Mouse (Mus musculus): ENCODE data around the gene Gpa33. TPM values are rescaled to one million over a fixed set of nuclear protein-coding genes. Genes with fewer than 3 reads are reported as not detected.

Gpa33 gene
- total and polyA plus RNA-seq, 2 experiments from 2014 or later, result 0.07 to 0.65 TPM

DNA sequence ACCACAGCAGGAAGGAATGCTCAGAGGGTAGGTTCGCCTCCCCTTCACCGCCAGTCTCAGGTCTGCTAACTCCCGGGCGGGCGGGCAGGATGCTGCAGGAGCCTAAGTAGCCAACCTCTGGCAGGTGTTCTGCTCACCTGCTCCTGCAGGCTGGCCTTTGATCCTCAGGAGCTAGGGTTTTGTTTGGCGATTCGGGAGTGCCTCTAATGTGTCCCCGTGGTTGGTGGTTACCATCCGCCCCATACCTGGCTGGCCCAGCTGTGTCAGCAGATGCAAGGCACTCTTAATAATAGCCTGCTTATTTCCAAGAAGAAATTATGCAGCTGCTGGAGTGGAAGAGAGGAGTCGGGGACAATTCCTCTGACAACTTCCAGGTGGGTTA, 25.1 kb downstream of the Gpa33 start:
- H3K27me3 ChIP-seq (ENCODE audit: control insufficient read depth, insufficient read depth, low read length), result peaks cover 24% of the 10 kb centered on the region

DNA sequence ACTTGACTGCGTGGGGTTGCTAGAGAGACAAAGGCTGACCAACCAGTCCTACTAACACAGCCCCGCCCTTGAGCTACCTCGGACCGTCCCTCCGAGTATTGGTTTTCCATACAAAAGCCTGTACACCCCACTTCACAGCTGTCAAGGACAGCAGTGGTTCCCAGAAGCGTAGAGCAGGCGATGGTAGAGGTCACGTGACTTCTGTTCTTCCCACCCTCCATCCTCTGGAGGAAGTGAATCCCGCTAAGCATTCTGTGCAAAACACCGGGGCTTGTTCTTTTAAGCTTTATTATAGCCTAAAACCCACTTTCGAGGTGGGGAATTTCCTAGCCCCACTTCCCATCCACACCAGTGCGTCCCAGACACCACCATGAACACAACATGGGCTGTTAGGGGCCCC, 27.7 kb downstream of the Gpa33 start:
- DNase-seq (ENCODE audit: low spot score) (no peak), ATAC-seq (ENCODE audit: insufficient read depth, low read depth) (no peak)
- peaks cover 29% of the 10 kb centered on the region for H3K27me3 ChIP-seq (ENCODE audit: control insufficient read depth, insufficient read depth, low read length)
- WGBS, result 78% methylated on average over 12 of the region's 12 CpGs
- no peaks in the 10 kb centered on the region for H3K9me3 ChIP-seq (replicated peaks; ENCODE audit: control insufficient read depth, low read length)
- no peak overlapping the region for H3K4me2 ChIP-seq (ENCODE audit: low read depth, low read length)
- no peaks in the 10 kb centered on the region for H3K4me1 ChIP-seq (ENCODE audit: control insufficient read depth, insufficient read depth)
- H3K4me3 ChIP-seq (ENCODE audit: low read depth, low read length), result no peak overlapping the region
- H3K27ac ChIP-seq (ENCODE audit: low read depth), result no peak overlapping the region
- TF ChIP-seq EP300 (IDR thresholded peaks at IDR 0.05; ENCODE audit: low read depth) (no peak), CTCF (IDR thresholded peaks at IDR 0.05; ENCODE audit: low read depth) (no peak)
- H3K36me3 ChIP-seq (replicated peaks; ENCODE audit: control insufficient read depth, insufficient read depth, low read length), result no peaks in the 10 kb centered on the region
- no peak overlapping the region for H3K9ac ChIP-seq (replicated peaks; ENCODE audit: low read depth, low read length)

More for the DNA sequence above, 25.1 kb downstream of the Gpa33 start:
- WGBS, result 18% methylated on average over 10 of the region's 10 CpGs
- no peak overlapping the region for H3K27ac ChIP-seq (ENCODE audit: low read depth)
- H3K4me3 ChIP-seq (ENCODE audit: low read depth, low read length), result no peak overlapping the region
- no peak for TF ChIP-seq CTCF (IDR thresholded peaks at IDR 0.05; ENCODE audit: low read depth)
- TF ChIP-seq EP300 (IDR thresholded peaks at IDR 0.05; ENCODE audit: low read depth), result no peak
- no peaks in the 10 kb centered on the region for H3K4me1 ChIP-seq (ENCODE audit: control insufficient read depth, insufficient read depth)
- DNase-seq (ENCODE audit: low spot score) (no peak), ATAC-seq (ENCODE audit: insufficient read depth, low read depth) (no peak)
- no peaks in the 10 kb centered on the region for H3K9me3 ChIP-seq (replicated peaks; ENCODE audit: control insufficient read depth, low read length)
- no peak overlapping the region for H3K9ac ChIP-seq (replicated peaks; ENCODE audit: low read depth, low read length)
- no peaks in the 10 kb centered on the region for H3K36me3 ChIP-seq (replicated peaks; ENCODE audit: control insufficient read depth, insufficient read depth, low read length)
- no peak overlapping the region for H3K4me2 ChIP-seq (ENCODE audit: low read depth, low read length)

DNA sequence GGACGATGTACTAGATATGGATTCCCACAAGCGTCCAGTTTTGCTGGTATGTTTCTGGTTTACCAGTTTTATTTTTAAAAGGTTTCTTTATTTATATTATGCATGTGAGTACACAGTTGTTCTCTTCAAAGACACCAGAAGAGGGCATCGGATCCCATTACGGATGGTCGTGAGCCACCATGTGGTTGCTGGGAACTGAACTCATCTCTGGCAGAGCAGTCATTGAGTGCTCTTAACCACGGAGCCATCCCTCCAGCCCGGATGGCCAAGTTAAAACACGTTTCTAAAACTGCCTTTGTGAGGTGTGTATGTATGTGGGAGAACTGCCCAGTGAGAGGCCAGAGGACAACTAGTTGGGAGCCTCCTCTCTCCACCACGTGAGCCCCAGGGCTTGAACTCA, 28.6 kb downstream of the Gpa33 start:
- Histone ChIP-seq H3K36me3 (replicated peaks; ENCODE audit: control insufficient read depth, insufficient read depth, low read length) (no peaks in the 10 kb centered on the region), H3K4me3 (ENCODE audit: low read depth, low read length) (no peak overlapping the region), H3K27me3 (ENCODE audit: control insufficient read depth, insufficient read depth, low read length) (peaks cover 33% of the 10 kb centered on the region), H3K9ac (replicated peaks; ENCODE audit: low read depth, low read length) (no peak overlapping the region), H3K9me3 (replicated peaks; ENCODE audit: control insufficient read depth, low read length) (no peaks in the 10 kb centered on the region), H3K4me1 (ENCODE audit: control insufficient read depth, insufficient read depth) (no peaks in the 10 kb centered on the region), H3K27ac (ENCODE audit: low read depth) (no peak overlapping the region), H3K4me2 (ENCODE audit: low read depth, low read length) (no peak overlapping the region)
- ATAC-seq (ENCODE audit: insufficient read depth, low read depth) (no peak), DNase-seq (ENCODE audit: low spot score) (no peak)
- 49% methylated on average over 9 of the region's 9 CpGs for WGBS
- no peak for TF ChIP-seq CTCF (IDR thresholded peaks at IDR 0.05; ENCODE audit: low read depth)
- no peak for TF ChIP-seq EP300 (IDR thresholded peaks at IDR 0.05; ENCODE audit: low read depth)

DNA sequence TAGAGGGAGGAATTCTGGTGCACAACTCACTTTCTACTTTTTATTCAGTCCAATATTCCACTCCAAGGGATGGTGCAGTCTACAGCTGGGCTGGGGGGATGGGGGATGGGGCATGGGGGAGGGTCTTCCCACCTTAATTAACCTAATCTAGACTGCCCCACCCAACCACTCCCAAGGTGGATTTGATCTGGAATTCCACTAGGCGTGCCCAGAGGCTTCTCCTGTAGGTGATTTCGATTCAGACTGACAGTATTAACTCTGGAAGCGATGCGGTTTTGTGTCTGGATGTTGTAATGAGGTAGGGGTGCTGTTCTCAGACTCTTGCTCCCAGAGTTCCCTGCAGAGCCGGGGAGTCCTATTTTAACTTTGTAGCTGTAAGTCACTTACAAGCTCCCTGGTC, 30.1 kb downstream of the Gpa33 start:
- Histone ChIP-seq H3K9me3 (replicated peaks; ENCODE audit: control insufficient read depth, low read length) (no peaks in the 10 kb centered on the region), H3K4me2 (ENCODE audit: low read depth, low read length) (no peak overlapping the region; the same call in 1 of the 2 replicates), H3K36me3 (replicated peaks; ENCODE audit: control insufficient read depth, insufficient read depth, low read length) (no peaks in the 10 kb centered on the region), H3K4me1 (ENCODE audit: control insufficient read depth, insufficient read depth) (no peaks in the 10 kb centered on the region), H3K9ac (replicated peaks; ENCODE audit: low read depth, low read length) (no peak overlapping the region), H3K27ac (ENCODE audit: low read depth) (no peak overlapping the region), H3K4me3 (ENCODE audit: low read depth, low read length) (no peak overlapping the region), H3K27me3 (ENCODE audit: control insufficient read depth, insufficient read depth, low read length) (peaks cover 24% of the 10 kb centered on the region)
- TF ChIP-seq CTCF (IDR thresholded peaks at IDR 0.05; ENCODE audit: low read depth) (no peak), EP300 (IDR thresholded peaks at IDR 0.05; ENCODE audit: low read depth) (no peak)
- no peak for ATAC-seq (ENCODE audit: insufficient read depth, low read depth)
- WGBS, result 43% methylated on average over 5 of the region's 5 CpGs
- no peak for DNase-seq (ENCODE audit: low spot score)

DNA sequence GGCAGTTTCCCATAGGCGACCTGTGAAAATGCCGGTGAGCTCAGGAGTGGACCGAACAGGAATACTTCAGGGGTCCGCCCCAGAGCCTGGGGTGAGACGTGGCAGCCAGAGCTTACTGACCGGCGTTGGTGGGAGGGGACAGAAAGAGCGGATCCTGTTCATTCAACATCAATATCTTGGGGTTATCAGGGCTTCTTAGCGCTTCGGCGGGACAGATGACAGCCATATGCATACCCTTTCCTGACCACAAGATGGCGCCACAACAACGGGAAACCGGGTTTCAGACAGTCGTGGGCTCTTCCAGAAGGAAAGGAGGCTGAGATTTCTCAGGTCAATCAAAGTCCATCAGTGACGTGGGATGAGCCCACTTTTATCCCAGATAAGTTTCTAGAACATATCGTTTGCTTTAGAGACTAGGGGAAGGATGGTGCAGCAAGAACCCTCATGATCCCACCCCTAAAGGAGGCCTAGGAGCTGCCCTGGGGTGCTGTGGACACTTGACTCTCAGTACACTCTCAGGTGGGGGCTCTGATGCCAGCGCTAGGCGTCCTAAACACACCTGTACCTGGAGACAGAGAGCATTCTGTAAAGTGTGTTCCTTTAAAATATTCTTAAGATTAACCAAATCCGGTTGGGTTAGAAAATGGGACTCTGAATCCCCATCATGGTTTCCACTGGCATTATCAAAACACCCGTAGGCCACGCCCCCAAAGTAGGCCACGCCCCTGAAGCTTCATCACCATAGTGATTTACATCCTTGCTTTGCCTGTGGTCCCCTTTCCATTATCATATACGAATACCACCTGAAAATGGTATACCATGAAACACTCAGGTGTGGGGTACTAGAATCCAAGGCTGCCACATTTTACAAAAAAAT, 30.8 kb downstream of the Gpa33 start:
- Histone ChIP-seq H3K9ac (replicated peaks; ENCODE audit: low read depth, low read length) (no peak overlapping the region), H3K27me3 (ENCODE audit: control insufficient read depth, insufficient read depth, low read length) (peaks cover 18% of the 10 kb centered on the region), H3K27ac (ENCODE audit: low read depth) (no peak overlapping the region), H3K4me3 (ENCODE audit: low read depth, low read length) (no peak overlapping the region), H3K4me1 (ENCODE audit: control insufficient read depth, insufficient read depth) (no peaks in the 10 kb centered on the region), H3K9me3 (replicated peaks; ENCODE audit: control insufficient read depth, low read length) (no peaks in the 10 kb centered on the region), H3K36me3 (replicated peaks; ENCODE audit: control insufficient read depth, insufficient read depth, low read length) (no peaks in the 10 kb centered on the region), H3K4me2 (ENCODE audit: low read depth, low read length) (peak overlapping the region; percentile 32; the same call in 1 of the 2 replicates)
- DNase-seq (ENCODE audit: low spot score), result peak; percentile 55
- TF ChIP-seq CTCF (IDR thresholded peaks at IDR 0.05; ENCODE audit: low read depth) (peak; percentile 93), EP300 (IDR thresholded peaks at IDR 0.05; ENCODE audit: low read depth) (no peak)
- peak; percentile 40; the same call in 1 of the 2 replicates for ATAC-seq (ENCODE audit: insufficient read depth, low read depth)
- 16% methylated on average over 24 of the region's 24 CpGs for WGBS
